Mouse (Mus musculus): Measurements from ENCODE around the gene Ddo. TPM values are rescaled to one million over a fixed set of nuclear protein-coding genes. Genes with fewer than 3 reads are reported as not detected.

Gene Ddo
- polyA plus RNA-seq, 1 experiment from 2014 or later = 0.56 TPM

GRCm38 (mm10) chr10:40687407-40687806 is 57.6 kb downstream of the Ddo start:
- Histone ChIP-seq H3K36me3 (no peaks in the 10 kb centered on the region), H3K27me3 (0 out of 2 replicates have a peak, but pooled peaks cover 10% of the 10 kb centered on the region), H3K27ac (replicated peaks) (no peak overlapping the region), H3K9me3 (no peaks in the 10 kb centered on the region), H3K4me1 (replicated peaks) (peaks cover 21% of the 10 kb centered on the region), H3K9ac (no peak overlapping the region), H3K4me2 (no peak overlapping the region), H3K4me3 (no peak overlapping the region)
- ATAC-seq (ENCODE audit: low read depth) = no peak
- WGBS = 84% methylated on average over 2 of the region's 2 CpGs

- Histone ChIP-seq H3K9ac (no peak overlapping the region), H3K9me3 (no peaks in the 10 kb centered on the region), H3K4me1 (replicated peaks) (peaks cover 12% of the 10 kb centered on the region), H3K27ac (replicated peaks) (no peak overlapping the region), H3K27me3 (0 out of 2 replicates have a peak, but pooled peaks cover 10% of the 10 kb centered on the region), H3K4me3 (no peak overlapping the region), H3K36me3 (no peaks in the 10 kb centered on the region), H3K4me2 (no peak overlapping the region)
- no peak for ATAC-seq (ENCODE audit: low read depth)
- WGBS = 81% methylated on average over 6 of the region's 6 CpGs
Observed at GRCm38 (mm10) chr10:40688266-40688665, 58.5 kb downstream of the Ddo start.

- no peak for ATAC-seq (ENCODE audit: low read depth)
- Histone ChIP-seq H3K4me1 (replicated peaks) (peaks cover 6% of the 10 kb centered on the region), H3K9ac (no peak overlapping the region), H3K4me2 (no peak overlapping the region), H3K36me3 (no peaks in the 10 kb centered on the region), H3K9me3 (no peaks in the 10 kb centered on the region), H3K4me3 (no peak overlapping the region), H3K27me3 (0 out of 2 replicates have a peak, but pooled peaks cover 7% of the 10 kb centered on the region), H3K27ac (replicated peaks) (no peak overlapping the region)
- WGBS = 26% methylated on average over 1 of the region's 1 CpGs
Observed at GRCm38 (mm10) chr10:40688873-40689272, 59.1 kb downstream of the Ddo start.

GRCm38 (mm10) chr10:40698652-40699051 is 68.8 kb downstream of the Ddo start:
- Histone ChIP-seq H3K9me3 (no peaks in the 10 kb centered on the region; the same call in 1 of the 2 replicates), H3K9ac (no peak overlapping the region), H3K4me3 (no peak overlapping the region), H3K36me3 (no peaks in the 10 kb centered on the region), H3K4me2 (no peak overlapping the region), H3K27me3 (no peaks in the 10 kb centered on the region), H3K4me1 (replicated peaks) (no peaks in the 10 kb centered on the region), H3K27ac (replicated peaks) (no peak overlapping the region)
- no peak for ATAC-seq (ENCODE audit: low read depth)
- 72% methylated on average over 4 of the region's 4 CpGs for WGBS

GRCm38 (mm10) chr10:40711127-40711526 is 81.3 kb downstream of the Ddo start:
- ATAC-seq (ENCODE audit: low read depth) = no peak
- 89% methylated on average over 7 of the region's 7 CpGs for WGBS

GRCm38 (mm10) chr10:40713018-40713608 is 83.3 kb downstream of the Ddo start:
- no peak overlapping the region for H3K4me3 ChIP-seq
- no peaks in the 10 kb centered on the region for H3K36me3 ChIP-seq
- peak; percentile 50 for ATAC-seq (ENCODE audit: low read depth)
- 42% methylated on average over 9 of the region's 9 CpGs for WGBS
- no peak overlapping the region for H3K4me2 ChIP-seq
- H3K4me1 ChIP-seq (replicated peaks) = peaks cover 5% of the 10 kb centered on the region; the same call in 1 of the 2 replicates
- H3K9me3 ChIP-seq = no peaks in the 10 kb centered on the region
- H3K27me3 ChIP-seq = no peaks in the 10 kb centered on the region
- H3K9ac ChIP-seq = no peak overlapping the region
- H3K27ac ChIP-seq (replicated peaks) = 0 out of 2 replicates have a peak overlapping the region, but pooled peaks have one; percentile 1

More at GRCm38 (mm10) chr10:40711127-40711526, 81.3 kb downstream of the Ddo start:
- H3K9me3 ChIP-seq = no peaks in the 10 kb centered on the region
- peaks cover 5% of the 10 kb centered on the region; the same call in 1 of the 2 replicates for H3K4me1 ChIP-seq (replicated peaks)
- no peak overlapping the region for H3K9ac ChIP-seq
- H3K36me3 ChIP-seq = no peaks in the 10 kb centered on the region
- no peak overlapping the region for H3K4me2 ChIP-seq
- H3K4me3 ChIP-seq = no peak overlapping the region
- no peaks in the 10 kb centered on the region for H3K27me3 ChIP-seq
- H3K27ac ChIP-seq (replicated peaks) = no peak overlapping the region

- Histone ChIP-seq H3K4me2 (no peak overlapping the region), H3K36me3 (no peaks in the 10 kb centered on the region), H3K27me3 (no peaks in the 10 kb centered on the region), H3K9ac (no peak overlapping the region), H3K27ac (replicated peaks) (0 out of 2 replicates have a peak overlapping the region, but pooled peaks have one; percentile 1), H3K4me3 (no peak overlapping the region), H3K4me1 (replicated peaks) (peaks cover 5% of the 10 kb centered on the region; the same call in 1 of the 2 replicates), H3K9me3 (no peaks in the 10 kb centered on the region)
- ATAC-seq (ENCODE audit: low read depth) = no peak
- 78% methylated on average over 9 of the region's 9 CpGs for WGBS
Observed at GRCm38 (mm10) chr10:40713829-40714228, 84.0 kb downstream of the Ddo start.

GRCm38 (mm10) chr10:40715151-40715550 is 85.3 kb downstream of the Ddo start:
- Histone ChIP-seq H3K36me3 (no peaks in the 10 kb centered on the region), H3K4me2 (no peak overlapping the region), H3K4me1 (replicated peaks) (peaks cover 14% of the 10 kb centered on the region; the same call in 1 of the 2 replicates), H3K9ac (no peak overlapping the region), H3K27ac (replicated peaks) (no peak overlapping the region), H3K9me3 (no peaks in the 10 kb centered on the region), H3K27me3 (no peaks in the 10 kb centered on the region), H3K4me3 (no peak overlapping the region)
- 88% methylated on average over 4 of the region's 4 CpGs for WGBS
- no peak for ATAC-seq (ENCODE audit: low read depth)

- H3K4me3 ChIP-seq = no peak overlapping the region
- H3K27me3 ChIP-seq = no peaks in the 10 kb centered on the region
- WGBS = 85% methylated on average over 8 of the region's 8 CpGs
- H3K27ac ChIP-seq (replicated peaks) = no peak overlapping the region
- H3K4me1 ChIP-seq (replicated peaks) = peaks cover 20% of the 10 kb centered on the region; the same call in 1 of the 2 replicates
- no peak overlapping the region for H3K4me2 ChIP-seq
- no peak overlapping the region for H3K9ac ChIP-seq
- ATAC-seq (ENCODE audit: low read depth) = no peak
- H3K9me3 ChIP-seq = no peaks in the 10 kb centered on the region
- H3K36me3 ChIP-seq = no peaks in the 10 kb centered on the region
Observed at GRCm38 (mm10) chr10:40716296-40716695, 86.5 kb downstream of the Ddo start.

- ATAC-seq (ENCODE audit: low read depth) = no peak
- H3K4me3 ChIP-seq = no peak overlapping the region
- H3K9me3 ChIP-seq = no peaks in the 10 kb centered on the region
- no peak overlapping the region for H3K27ac ChIP-seq (replicated peaks)
- 81% methylated on average over 3 of the region's 3 CpGs for WGBS
- H3K36me3 ChIP-seq = no peaks in the 10 kb centered on the region
- no peak overlapping the region for H3K9ac ChIP-seq
- no peaks in the 10 kb centered on the region for H3K27me3 ChIP-seq
- no peak overlapping the region for H3K4me2 ChIP-seq
- peaks cover 21% of the 10 kb centered on the region; the same call in 1 of the 2 replicates for H3K4me1 ChIP-seq (replicated peaks)
Observed at GRCm38 (mm10) chr10:40716713-40717112, 86.9 kb downstream of the Ddo start.

- 0 out of 2 replicates have a peak overlapping the region, but pooled peaks have one; percentile 11 for H3K27ac ChIP-seq (replicated peaks)
- H3K4me3 ChIP-seq = no peak overlapping the region
- H3K9ac ChIP-seq = no peak overlapping the region
- H3K36me3 ChIP-seq = no peaks in the 10 kb centered on the region
- 89% methylated on average over 13 of the region's 13 CpGs for WGBS
- no peak overlapping the region for H3K4me2 ChIP-seq
- H3K27me3 ChIP-seq = no peaks in the 10 kb centered on the region
- H3K9me3 ChIP-seq = no peaks in the 10 kb centered on the region
- ATAC-seq (ENCODE audit: low read depth) = no peak
- H3K4me1 ChIP-seq (replicated peaks) = peaks cover 18% of the 10 kb centered on the region; the same call in 1 of the 2 replicates
Observed at GRCm38 (mm10) chr10:40718362-40718761, 88.6 kb downstream of the Ddo start.

GRCm38 (mm10) chr10:40719062-40719461 is 89.3 kb downstream of the Ddo start:
- no peaks in the 10 kb centered on the region for H3K27me3 ChIP-seq
- no peaks in the 10 kb centered on the region for H3K9me3 ChIP-seq
- no peaks in the 10 kb centered on the region for H3K36me3 ChIP-seq
- no peak overlapping the region for H3K9ac ChIP-seq
- 62% methylated on average over 6 of the region's 6 CpGs for WGBS
- H3K4me1 ChIP-seq (replicated peaks) = peaks cover 19% of the 10 kb centered on the region
- no peak overlapping the region for H3K4me2 ChIP-seq
- H3K4me3 ChIP-seq = no peak overlapping the region
- 0 out of 2 replicates have a peak overlapping the region, but pooled peaks have one; percentile 11 for H3K27ac ChIP-seq (replicated peaks)
- ATAC-seq (ENCODE audit: low read depth) = no peak
